Mouse (Mus musculus): Measurements from ENCODE around the gene Map2k6.

DNA sequence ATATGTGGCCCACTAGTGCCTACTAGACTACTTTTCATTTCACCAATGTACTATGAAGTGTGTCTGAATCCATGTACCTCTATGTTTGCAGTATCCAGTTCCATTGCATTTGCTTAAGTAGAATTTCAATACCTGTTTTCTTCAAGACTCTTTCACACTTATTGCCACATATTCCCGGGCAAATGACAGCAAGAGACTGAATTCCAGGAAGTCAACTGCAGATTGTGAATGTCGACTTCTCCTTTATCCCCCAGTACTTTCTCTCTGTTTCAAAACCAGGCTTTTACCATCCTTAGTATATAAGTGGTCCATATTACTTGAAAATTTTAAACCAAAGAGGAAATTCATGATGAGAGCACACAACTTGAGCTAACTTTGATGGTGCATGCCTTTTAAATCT lies 4.7 kb downstream of the Map2k6 start:
- TF ChIP-seq CTCF (IDR thresholded peaks at IDR 0.05; ENCODE audit: low read depth, low read length) (no peak), GATA1 (IDR thresholded peaks at IDR 0.05; ENCODE audit: borderline replicate concordance, low read length) (no peak), TAL1 (conservative IDR thresholded peaks at IDR 0.05; ENCODE audit: low read depth, low read length) (no peak), GATA2 (IDR thresholded peaks at IDR 0.05; ENCODE audit: borderline replicate concordance, low read depth, low read length) (no peak)
